Mouse (Mus musculus) midbrain, embryonic 12.5 days (tissue): ENCODE measurements at regions not wholly inside any gene's neighbourhood (a gene's known extent, or its start where the extent isn't known, plus 50 kb on each side); places are given as distances from the start of the nearest gene placed in this dataset.
A peak's percentile ranks its signal among the peaks of the same experiment; 100 is the strongest.
"Not testable (repeated sequence)": the region's sequence is repeated elsewhere in the genome, so short reads cannot be mapped to it uniquely, and the experiment has no call there.

Experiments used
- ATAC-seq: fragments of 200-750 bp; cut with Nextera tagmentation; 2 replicates; pipeline ENCODE4 v1.8.0; 2017; ENCODE audit warnings: low read depth, moderate TSS enrichment, moderate library complexity; ENCODE audit not compliant: low FRiP score
- H3K27ac ChIP-seq: fragments of 300-500 bp; sonication (generic); replicated peaks from 2 replicates; pipeline ENCODE4 v1.5.1; 2016; ENCODE audit warnings: mild to moderate bottlenecking
- H3K27me3 ChIP-seq: fragments of 300-500 bp; sonication (generic); 2 replicates; pipeline ENCODE4 v1.6.1; 2016; ENCODE audit warnings: mild to moderate bottlenecking
- H3K36me3 ChIP-seq: fragments of 300-500 bp; sonication (generic); 2 replicates; pipeline ENCODE4 v1.6.1; 2016
- H3K4me1 ChIP-seq: fragments of 300-500 bp; sonication (generic); 2 replicates; pipeline ENCODE4 v1.6.1; 2016
- H3K4me2 ChIP-seq: fragments of 300-500 bp; sonication (generic); replicated peaks from 2 replicates; pipeline ENCODE4 v1.6.1; 2016; ENCODE audit warnings: mild to moderate bottlenecking, moderate library complexity
- H3K4me3 ChIP-seq: fragments of 300-500 bp; sonication (generic); 2 replicates; pipeline ENCODE4 v1.5.1; 2016; ENCODE audit warnings: mild to moderate bottlenecking
- H3K9ac ChIP-seq: fragments of 300-500 bp; sonication (generic); replicated peaks from 2 replicates; pipeline ENCODE4 v1.6.1; 2016; ENCODE audit warnings: mild to moderate bottlenecking, moderate library complexity
- H3K9me3 ChIP-seq: fragments of 300-500 bp; sonication (generic); 2 replicates; pipeline ENCODE4 v1.6.1; 2016; ENCODE audit warnings: mild to moderate bottlenecking
- WGBS: fragments of 180-500 bp; shearing (Covaris S2); methylation state at CpG from one replicate; pipeline ENCODE4 v1.1.7; 2016; 5-methylcytosine and 5-hydroxymethylcytosine counted together

DNA sequence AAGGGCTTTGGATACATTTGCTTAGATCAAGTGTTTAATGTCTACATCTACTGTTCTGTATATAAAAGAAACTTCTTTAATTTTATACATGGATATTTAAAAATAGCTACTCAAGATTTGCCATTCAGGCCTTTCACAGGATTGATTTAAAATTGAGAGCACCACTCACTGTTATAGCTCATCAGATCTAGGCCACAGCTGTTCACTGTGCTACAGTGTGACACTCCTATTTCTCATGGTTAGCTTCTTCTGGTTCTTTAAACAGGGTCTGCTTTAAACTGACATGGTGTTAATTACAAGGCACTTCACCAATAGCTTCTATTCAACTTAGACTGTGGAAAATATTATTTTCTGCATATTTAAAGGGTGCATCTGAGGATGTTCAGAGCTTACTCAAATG, 655.3 kb downstream of the Fam19a2 start:
- no peak overlapping the region for H3K4me3 ChIP-seq
- ATAC-seq: no peak
- no peak overlapping the region for H3K27ac ChIP-seq
- no peaks in the 10 kb centered on the region for H3K9me3 ChIP-seq
- no peak overlapping the region for H3K4me2 ChIP-seq
- no peak overlapping the region for H3K9ac ChIP-seq
- no peaks in the 10 kb centered on the region for H3K27me3 ChIP-seq
- no peaks in the 10 kb centered on the region for H3K36me3 ChIP-seq
- no peaks in the 10 kb centered on the region for H3K4me1 ChIP-seq

DNA sequence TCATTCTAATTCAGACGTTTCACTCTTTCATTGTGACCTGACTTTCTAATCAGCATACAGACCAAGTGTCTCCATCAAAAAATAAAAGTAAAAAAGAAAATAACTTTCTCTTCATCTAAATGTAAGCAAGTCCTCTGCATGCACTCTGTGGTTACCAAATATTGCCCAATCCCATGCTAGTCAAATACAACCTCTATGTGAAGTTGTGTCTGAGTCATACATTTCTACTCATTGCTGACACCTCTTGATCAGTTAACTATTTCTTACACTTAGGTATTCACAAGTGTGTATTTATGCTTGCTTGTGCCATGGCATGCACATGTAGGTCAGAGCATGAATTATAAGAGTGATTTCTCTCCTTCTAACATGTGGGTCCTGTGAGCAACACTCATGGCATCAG, 666.2 kb downstream of the Fam19a2 start:
- Histone ChIP-seq H3K4me1 (no peaks in the 10 kb centered on the region), H3K4me2 (no peak overlapping the region), H3K9ac (no peak overlapping the region), H3K36me3 (no peaks in the 10 kb centered on the region), H3K27me3 (no peaks in the 10 kb centered on the region), H3K4me3 (no peak overlapping the region), H3K27ac (no peak overlapping the region), H3K9me3 (no peaks in the 10 kb centered on the region)
- 65% methylated on average over 1 of the region's 1 CpGs for WGBS
- no peak for ATAC-seq

DNA sequence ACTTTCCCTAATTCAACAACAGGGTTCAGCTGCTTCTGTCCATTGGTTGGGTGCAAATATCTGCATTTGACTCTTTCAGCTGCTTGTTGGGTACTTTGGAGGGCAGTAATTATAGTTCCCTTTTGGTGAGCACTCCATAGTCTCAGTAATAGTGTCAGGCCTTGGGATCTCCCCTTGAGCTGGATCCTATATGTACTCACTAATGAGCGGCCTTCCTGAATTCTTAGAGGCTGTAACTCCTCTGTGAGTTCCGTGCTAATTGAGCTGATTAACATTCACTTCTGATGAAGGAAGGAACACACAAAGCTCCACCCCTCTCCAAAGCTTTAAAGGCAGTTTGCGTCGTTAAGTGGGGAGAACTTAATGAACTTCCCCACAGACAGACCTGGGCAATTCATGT, 674.9 kb downstream of the Fam19a2 start:
- H3K27ac ChIP-seq, H3K9ac ChIP-seq, H3K27me3 ChIP-seq, H3K4me3 ChIP-seq, H3K4me1 ChIP-seq, H3K4me2 ChIP-seq, H3K9me3 ChIP-seq, H3K36me3 ChIP-seq: not testable (repeated sequence)
- WGBS: 84% methylated on average over 4 of the region's 4 CpGs
- ATAC-seq: 0 out of 2 replicates have a peak, but pooled peaks have one; percentile 30
